Mouse (Mus musculus): ENCODE results near the gene Cyren. TPM values are rescaled to one million over a fixed set of nuclear protein-coding genes. Genes with fewer than 3 reads are reported as not detected.

Cyren gene
- total RNA-seq, 2 experiments from 2014 or later: 2.8 to 3.7 TPM

DNA sequence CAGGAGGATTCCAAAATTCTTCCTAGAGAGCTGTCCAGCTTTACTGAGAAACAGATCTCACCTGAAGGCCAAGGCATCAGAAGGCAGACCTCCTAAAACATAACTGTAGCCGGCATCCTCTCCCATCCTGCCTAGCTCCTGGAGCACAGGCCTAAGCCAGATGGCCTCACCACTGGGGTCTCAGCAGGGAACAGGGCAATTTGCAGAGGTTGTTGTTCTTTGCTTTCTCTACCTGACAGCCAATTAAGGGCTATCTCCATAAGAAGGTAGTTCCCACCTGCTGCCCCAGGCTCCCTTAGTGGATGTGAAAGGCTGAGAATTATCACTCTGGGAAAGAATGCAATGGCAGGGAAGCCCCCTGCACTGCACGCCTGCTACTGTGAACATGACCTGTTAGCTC lies 23.1 kb upstream of the Cyren start:
- no peak for DNase-seq (ENCODE audit: low spot score)

DNA sequence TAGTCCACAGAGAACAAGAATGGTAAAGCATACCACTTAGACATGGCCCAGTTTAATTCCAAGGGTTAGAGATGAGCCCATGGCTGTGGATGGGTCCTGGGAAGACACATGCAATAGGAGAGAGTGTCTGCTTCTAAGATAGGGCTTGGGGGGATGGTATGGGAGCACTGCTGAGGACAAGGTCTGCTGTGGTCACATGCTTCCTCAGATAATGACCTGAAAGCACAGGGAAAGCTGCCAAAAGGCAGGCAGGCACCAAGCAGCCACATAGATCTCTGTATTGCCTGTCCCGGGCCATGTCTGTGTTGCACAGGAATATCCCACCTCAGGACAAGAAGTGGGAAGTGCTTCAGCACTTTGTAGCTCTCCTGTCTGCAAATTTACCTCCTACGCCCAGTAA lies 21.3 kb upstream of the Cyren start:
- no peak for DNase-seq (ENCODE audit: low spot score)

DNA sequence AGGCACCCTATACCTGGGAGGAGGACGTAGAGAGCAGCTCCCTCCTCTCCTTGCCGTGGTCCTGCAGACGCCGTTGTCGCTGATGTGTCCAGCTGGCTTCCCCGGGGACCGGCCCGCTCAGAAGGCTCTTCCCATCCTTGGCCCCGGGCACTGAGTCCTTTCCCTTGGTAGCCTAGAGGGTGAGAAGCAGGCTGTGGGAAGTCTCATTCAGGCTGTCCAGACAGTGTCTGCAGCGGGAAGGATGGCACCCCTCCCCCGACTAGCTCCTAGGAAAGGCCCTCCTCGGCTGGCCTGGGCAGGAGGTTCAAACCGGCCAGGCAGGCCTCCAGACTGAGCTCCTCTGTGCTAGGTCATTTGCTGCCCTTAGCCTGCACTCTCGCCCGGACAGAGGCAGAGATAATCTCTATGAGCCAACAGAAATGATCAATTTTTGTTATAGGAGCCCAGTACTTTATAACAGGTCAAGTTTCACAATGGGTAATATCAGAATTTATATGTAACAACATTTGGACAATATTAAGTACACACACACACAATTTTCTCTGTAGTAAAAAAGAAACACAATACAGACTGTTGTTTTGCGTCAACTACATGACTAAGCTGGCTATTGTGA lies 18.4 kb upstream of the Cyren start:
- no peak for DNase-seq (ENCODE audit: low spot score)

DNA sequence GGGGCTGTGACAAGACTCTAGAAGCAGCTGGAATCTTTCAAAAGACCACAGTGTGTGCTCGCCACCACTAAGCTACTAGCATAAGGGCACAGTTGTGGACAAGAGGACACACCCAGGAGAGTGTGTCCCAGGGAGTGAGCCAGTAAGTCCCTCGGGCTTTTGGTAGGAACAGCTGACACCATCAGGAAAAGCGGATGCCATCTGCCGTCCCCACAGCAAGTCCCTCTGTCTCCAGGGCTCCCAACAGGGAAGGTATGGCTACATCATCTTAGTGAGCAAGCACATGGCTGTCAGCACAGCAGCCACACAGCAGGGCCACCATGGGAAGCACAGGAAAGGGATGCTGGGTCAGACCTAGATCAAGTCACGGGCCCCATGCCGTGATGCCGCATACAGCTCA lies 17.7 kb upstream of the Cyren start:
- no peak for DNase-seq (ENCODE audit: low spot score)

DNA sequence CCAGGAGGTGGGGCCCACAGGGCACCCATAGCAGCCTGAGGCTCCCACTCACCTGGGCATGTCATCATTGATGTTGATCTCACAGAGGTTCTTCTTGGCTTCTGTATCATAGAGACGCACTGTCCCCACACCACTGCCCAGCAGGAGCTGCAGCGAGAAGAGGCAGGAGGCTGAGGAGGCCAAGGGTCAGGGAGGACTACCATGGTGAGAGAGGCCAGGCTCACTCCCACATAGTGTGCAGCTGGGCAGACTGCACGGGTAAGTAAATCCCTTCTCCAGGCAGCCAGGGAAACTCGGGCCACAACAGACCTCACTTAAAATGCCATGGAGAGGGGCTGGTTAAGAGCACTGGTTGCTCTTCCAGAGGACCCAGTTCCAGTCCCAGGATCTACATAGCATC lies 11.3 kb upstream of the Cyren start:
- no peak for DNase-seq (ENCODE audit: low spot score)

DNA sequence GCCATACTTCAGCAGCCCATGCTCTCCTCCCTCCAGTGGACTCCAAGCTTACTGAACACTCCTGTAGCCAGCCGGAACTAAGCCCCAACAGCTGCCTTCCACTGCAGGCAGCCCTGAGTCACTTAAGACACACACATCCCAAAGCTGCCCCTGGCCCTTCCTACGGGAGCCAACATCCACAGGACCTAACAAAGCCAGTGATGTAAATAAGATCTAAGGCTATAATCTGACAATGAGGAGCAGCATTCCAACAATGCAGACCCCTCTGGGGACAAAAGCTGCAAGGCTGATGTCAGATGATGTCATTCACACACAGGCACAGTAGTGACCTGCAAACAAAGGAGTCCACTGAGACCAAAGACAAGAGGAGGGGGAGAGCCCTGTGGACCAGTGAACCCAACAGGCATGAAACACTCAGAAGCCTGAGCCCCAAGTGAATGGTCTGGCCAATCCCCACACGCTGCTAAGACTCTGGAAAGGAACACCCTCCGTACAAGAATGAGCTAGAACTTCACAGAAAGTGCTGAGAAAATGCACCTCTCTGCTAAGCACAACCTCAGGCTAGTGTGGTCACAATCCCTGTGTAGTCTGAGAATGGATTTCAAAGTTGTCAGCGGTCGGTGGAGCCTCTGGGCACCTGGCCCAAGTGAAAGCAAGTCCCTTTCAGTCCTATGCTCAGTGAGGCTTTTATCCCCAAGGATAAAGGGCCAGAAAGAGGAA lies 9.4 kb upstream of the Cyren start:
- no peak for DNase-seq (ENCODE audit: low spot score)

DNA sequence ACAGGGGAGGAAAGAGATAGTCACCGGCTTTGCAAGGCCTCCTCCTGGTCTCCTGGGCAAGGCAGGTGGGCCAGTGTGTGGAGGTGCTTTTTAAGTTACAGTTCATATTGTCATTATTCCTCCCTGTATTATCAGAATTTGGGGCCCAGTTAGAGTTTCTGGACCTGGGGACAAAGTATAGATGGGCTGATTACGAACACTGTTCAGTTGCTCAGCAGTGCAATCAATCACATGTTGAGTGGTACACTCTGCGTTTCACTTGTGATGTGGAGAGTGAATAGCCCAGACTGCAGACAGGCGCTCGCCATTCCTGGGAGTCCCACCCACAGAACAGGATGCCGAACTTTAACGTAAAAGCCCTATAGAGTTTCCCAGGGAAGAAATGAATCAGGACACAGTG lies 6.9 kb upstream of the Cyren start:
- DNase-seq (ENCODE audit: low spot score): no peak

DNA sequence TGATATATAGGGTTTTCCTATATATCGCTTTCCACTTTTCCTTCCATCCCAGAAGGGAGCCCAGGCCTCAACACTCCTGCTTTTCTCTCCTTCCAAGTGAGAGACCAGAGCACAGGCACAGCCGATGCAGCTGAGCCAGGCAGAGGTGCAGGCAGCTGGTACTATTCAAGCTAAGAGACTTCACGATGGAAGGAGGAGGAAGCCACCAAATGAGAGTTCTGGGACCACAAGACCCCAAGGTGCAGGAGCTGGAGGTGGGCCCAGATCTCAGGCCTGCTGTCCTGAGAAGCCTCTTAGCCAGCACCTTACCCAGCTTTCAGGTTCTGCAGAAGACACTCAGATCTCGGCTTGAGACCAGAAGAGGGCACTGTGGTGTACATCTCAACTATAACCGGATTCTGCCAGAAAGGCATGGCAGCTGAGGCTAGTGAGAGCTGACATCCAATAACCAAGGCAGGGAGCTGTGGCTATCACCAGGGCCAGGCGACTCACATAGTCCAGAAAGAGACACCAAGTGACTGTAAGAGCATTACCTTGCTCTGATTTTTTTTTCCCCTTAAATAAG lies 2.1 kb upstream of the Cyren start:
- peak; percentile 34 for DNase-seq (ENCODE audit: low spot score)

DNA sequence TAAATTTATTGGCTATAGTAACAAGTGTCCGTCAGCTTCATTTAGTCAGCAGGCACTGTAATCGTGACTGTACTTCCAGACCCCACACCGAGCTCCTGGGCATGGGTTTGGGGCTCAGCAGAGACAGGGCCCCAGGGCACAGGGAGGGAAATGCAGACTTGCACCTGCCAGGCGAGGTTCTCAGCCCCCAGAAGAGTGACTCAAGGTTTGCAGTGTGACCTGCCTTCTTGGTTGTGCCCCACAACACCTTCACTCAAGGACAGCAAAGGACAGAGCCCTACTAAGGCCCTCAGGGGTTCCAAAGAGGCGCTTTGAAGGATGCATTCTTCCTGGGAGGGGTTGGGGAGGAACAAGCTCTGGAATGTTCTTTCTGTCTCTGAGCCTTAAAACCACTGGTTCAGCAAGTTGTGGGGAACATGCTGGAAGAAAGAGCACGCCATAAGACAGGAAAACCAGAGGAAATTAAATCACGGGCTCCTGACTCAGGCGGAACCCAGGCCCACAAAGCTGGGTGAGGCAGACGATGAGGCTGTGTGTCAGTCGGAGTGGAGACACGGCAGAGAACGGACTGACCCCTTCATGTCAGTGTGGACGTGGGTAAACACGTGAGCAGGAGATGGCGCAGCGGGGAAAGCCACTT lies 1.4 kb upstream of the Cyren start:
- DNase-seq (ENCODE audit: low spot score): no peak

DNA sequence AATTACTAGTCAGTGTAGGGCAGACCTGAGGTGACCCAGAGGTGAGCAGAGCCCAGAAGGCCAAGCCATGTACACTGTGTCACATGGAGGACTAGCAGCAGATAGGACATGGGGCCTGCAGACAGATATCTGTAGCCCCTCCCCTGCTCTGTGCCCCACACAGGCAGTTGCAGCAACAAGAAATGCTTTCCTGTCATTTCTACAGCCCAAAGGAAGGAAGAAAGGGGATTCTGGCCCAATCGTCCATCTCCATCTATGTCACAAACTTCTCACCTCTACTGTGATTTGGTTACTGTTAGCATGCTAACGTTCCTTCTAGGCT lies 1.1 kb downstream of the Cyren start:
- DNase-seq (ENCODE audit: low spot score): no peak

DNA sequence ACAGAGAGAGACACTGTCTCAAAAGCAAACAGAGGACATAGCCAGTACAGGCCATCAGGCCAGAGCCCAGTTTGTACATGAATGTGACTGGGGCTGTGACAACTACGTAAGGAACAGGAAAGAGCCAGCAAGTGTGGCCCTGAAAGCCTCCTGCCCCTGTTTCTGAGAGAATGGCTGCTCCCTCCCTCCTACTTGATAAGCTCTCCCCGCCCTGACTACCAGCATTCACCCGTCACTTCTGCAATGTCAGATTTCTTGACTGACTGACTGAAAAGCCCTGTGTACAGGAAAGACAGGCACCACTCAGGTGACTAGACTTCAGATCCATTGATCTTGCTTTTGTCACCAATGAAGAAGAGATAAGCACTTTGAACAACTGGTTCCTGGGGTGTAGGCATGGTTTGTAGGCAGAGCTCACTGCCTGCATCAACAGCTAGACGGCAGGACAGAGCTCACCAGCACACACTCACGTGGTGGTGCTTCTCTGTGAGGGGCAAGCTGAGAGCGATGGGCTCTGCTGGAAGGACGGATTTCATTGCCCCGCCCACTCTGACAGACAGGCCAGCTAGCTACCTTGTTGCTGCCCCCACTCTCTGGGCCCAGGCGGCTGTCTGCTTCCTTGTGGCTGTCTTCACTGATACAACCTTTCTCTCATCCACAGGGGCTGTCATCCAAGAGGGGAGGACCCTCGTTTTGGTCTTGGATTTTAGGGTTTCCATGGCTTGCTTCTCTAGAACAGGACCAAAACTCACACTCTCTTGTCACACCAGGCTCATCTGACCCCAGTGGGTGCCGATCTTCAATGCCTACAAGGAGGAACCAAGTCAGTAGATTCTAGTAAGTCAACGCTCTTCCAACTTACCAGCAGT lies 1.7 kb downstream of the Cyren start:
- DNase-seq (ENCODE audit: low spot score): no peak

DNA sequence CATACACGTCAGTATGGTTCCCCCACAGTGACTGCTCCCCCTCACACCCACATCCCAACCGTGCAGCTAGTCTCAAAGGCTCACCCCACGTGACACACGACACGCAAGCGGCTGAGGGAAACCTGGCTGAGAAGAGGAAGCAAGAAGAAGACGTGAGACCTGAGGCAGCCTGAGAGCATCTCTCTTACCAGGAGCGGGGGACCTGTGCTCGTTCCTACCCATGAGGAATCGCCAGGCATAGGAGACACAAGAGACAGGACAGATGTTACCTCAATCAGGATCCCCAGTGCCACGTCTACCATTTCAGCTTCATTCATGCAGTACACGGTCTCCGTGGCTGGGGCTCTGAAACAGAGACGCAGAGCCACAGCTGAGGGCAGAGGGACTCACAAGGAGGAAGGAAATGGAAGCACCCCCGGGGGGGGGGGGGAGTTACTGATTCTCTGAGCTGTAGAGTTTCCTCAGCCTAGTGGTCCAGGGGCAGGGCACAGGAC lies 2.5 kb downstream of the Cyren start:
- peak; percentile 33 for DNase-seq (ENCODE audit: low spot score)

DNA sequence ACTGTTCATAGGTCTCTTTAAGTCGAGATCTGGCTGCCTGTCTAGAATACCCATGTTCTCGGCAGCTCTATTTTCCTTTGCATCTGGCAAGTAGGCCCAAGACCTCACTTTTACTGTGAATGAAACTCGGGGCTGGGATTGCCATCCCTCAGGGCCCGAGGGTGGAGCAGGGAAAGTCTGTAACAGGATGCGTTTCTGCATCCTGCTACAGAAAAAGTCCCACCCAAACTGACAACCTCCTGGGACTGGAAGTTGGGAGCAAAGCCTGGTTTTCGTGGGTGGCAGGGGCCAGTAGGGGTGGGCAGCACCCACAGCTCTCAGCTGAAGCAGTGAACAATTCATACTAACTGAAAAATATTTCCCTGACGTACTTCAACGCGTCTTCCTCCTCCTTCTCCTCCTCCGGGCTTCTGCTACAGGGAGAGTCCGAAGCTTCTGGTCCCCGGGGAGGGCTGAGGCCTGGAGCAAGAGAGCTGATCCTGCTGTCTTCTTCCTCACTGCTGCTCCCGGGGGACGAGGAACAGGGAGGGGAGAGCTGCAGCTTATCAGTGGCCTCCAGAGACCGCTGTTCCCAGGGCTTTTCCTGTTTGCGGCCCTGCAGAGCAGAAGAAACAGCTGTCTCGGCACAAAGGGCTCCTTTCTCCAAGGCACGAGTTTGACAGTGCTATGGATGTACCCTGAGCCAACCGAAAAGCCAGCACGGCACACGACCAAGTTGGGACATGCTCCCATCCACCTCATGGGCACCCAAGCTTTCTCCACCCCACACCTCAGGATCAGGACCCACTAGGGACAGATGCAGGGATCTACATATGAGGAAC lies 3.5 kb downstream of the Cyren start:
- peak; percentile 73 for DNase-seq (ENCODE audit: low spot score)

DNA sequence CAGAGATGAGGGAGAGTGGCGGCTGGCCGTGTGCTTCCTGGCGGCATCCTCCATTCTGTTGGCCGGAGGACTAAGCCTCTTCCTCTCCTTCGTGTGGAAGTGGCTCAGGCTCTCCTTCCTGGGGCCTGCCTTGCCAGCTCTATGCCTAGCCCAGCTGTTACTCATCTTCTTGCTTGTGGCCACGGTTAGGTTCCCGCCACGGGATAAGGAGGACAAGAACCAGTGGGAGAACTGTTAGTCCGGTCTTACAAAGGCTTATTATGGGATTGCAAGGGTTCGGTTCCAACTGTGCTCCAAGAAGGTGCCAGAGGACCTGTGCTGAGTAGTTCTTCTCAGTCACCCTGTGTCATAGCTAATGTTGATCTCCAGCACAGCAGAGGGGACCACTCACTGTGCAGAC lies 5.0 kb downstream of the Cyren start:
- DNase-seq (ENCODE audit: low spot score): no peak

DNA sequence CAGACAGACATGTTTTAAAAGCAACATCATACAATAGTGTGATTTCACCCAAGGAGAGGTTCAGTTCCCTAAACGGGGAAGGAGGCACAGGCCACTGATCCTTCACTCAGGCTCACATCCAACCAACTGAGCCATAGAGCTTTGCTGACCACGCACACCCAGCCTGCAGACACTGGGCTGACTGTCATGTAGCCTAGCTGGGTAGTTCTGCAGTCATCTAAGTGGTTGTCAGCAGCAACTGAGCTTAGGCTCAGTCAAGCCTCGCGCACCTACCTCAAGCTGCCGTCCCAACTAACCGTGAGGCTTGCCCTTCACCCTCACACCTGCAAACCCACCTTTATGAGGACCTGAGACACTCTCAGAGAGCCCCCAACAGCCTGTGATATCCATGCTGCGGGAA lies 5.9 kb downstream of the Cyren start:
- peak; percentile 39 for DNase-seq (ENCODE audit: low spot score)

DNA sequence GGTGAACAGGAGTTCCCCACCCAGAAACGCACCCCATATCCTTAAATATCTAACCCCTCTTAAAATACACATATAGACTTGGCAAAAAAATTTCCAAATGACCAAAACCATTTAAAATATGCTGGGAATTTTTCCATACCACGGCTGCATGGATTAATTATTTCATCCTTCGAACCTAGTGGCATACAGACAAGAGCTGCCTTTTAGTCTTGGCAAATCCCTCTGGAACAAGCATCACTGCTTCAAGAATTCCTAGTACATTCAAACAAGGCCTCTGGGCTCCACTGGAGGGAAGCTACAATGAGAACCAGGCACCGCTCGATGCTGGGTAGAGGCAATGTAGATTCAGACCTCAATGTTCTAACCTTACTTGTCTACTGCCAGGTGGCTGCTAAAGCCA lies 7.1 kb downstream of the Cyren start:
- DNase-seq (ENCODE audit: low spot score): no peak

DNA sequence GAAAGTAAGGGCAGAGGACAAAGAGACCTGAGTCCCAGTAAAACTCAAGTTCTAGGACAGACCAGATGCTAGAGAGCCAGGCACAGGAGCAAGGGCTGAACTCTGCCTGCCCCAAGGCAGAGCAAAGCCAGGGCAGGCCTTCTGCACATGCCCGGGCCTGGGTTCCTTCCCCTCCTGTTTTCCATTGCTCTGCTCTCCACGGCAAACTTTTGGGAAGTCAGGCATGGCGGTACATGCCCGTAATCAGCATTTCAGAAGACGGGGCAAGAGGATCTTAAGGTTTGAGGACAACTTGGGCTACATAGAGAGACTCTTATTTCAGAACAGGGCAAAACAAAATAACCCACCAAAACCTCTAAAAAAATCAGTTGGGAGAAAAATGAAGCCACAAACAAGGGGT lies 7.7 kb downstream of the Cyren start:
- no peak for DNase-seq (ENCODE audit: low spot score)

DNA sequence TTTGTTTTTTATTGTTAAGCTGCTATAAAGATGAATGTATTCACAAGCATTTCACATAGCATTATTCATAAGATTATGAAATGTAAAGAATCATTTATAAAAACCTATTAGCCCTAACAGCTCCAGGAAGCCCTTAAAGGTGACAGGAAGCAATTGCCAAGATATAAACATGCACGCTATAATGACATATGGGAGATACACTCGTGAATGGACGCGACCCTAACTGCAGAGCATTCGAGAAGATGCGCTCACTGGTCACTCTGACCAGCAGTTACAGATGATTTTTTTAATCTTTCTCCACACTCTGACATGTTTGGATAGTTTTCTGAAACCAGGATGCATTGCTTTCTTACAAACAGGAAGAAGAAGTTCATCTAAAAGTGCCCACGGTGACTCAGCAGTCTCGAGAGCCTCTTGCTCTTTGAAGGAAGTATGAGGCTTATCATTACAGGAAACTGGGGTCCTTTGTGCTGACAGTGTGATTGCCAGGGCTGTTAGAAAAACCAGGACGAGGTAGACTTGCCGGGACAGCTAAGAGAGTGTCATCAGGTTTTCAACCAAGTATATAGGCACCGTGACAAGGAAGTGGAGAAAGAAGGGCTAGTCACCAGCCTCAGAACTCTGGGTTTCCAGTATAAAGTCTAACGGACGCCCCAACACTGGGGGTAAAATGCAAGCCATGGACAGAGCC lies 8.5 kb downstream of the Cyren start:
- no peak for DNase-seq (ENCODE audit: low spot score)

DNA sequence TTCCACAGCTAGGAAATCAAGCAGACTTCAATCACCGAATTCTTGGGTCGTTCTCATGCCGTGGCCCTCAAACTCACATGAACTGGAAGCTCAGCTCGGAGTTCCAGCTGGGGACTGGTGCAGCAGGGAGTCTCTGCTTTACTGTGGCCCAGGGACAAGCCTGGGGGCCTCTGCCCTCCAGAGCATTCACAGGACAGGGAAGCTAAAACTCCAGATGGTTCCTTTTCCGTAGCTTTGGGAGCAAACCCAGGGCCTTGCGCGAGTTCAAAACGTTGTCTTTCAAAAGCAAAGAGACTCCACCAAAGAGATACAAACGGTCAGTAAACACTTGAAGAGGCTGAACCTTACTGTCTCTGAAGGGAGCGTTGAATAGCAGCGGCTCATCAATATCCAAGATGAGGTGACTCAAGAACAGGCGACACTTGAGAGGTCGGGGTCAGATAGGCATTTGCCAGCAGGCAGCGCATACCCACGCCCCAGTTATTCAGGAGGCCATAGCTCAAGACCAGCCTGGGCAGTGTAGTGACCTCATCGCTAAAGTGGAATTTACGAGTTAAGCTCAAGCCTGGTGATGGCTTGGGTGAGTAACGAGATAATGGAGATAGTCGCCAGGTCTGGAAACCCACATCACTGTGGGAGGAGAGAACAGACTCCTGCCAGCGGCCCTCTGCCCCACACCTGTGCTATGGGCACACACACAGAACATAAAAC lies 9.2 kb downstream of the Cyren start:
- DNase-seq (ENCODE audit: low spot score): no peak

DNA sequence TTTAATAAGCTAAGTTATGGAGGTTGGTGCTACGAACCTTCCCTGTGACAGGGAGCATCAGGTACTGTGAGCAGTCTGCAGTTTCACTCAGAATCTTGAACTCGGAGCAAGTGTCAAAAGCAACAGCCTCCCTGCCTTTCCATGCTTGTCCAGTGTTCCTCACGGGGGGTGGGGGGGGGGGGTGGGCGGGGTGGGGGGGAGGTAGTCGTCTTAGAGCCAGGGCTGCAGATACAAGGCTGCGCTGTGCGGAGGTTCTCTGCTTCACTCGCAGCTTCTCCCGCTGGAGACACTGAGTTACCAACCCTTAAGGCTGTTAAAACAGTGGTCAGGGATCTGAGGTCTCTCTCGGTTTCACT lies 9.9 kb downstream of the Cyren start:
- no peak for DNase-seq (ENCODE audit: low spot score)

All from gastrocnemius, adult 18-20 months (tissue).